Mouse (Mus musculus): ENCODE results near the gene E130208F15Rik. TPM values are rescaled to one million over a fixed set of nuclear protein-coding genes. Genes with fewer than 3 reads are reported as not detected.

The E130208F15Rik gene
- 0.57 TPM for polyA plus RNA-seq (2014; fragmentation: Illumina TruSeq; extraction: RNeasy Lipid Tissue Mini Kit (QIAGEN cat#74804); ENCODE audit: low read depth, low replicate concordance)

DNA sequence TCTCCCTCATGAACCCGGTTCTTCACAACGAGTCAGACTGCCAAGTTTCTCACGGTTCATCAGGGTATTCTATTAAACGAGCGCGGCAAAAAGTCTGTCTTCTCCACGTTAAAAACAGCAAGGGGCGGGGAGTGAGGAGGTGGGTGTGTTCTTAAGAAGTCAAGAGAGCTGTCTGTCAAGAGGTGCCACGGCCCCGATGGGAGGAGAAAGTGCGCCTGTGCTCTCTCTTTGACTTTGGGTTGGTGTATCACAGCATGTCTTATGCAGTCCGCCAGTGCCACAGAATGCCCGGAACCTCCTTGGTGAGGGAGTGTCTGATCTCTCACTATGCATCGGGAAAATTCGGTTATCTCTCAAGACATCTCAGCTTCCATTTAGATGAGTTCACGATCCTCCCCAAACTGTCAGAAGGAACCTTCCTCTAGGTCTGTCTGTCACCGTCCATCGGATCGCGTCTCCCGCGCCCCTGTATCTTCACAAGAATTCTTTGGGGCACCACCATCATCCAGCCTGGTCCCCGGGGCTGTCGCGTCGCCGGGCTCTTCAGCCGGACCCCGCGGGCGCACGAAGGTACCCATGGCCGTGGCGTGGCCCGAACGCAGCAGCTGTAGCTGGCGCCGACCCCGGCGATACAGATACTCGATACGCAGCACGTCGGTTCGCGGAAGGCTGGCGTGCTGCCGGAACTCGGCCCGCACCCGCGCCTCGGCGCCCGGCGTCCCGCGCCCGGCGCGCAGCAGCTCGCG is at the start of gene E130208F15Rik:
E130208F15Rik (plus strand) TSS at position 202 of the 746 bp plus-strand sequence.

DNA sequence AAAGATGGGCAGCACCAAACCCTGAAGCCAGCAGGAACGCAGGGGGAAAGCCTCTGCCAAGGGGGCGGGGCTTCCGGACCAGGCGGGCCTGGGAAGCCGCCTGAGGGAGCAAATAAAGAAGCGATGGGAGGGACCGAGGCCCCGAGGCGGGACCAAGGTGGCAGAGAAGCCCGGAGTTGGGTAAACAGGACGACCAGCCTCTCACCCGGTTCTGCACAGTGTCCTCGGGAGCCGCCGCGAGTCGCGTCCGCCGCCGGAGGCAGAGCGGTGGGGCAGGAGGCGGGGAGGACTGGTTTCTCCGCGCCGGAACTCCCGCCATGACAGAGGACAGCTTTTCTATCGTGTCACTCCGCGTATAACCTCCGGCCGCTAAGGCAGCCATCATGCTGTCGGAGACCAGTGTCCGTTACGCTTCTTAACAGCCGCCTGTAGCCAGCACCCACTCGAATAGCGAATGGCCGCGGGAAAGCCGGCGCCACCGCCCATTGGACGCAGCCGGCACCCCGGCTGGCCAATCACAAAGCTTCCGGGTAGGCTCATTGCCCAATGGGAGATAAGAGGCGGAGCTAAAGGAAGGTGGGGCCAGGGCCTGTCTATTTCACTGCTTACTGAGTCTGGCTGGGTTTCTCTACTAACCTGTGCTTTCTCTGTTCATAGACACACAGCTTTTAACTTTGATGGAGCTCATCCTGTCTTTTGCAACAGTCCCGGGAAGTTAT is 41.4 kb upstream of the E130208F15Rik start, which contains the start of the genes Thap8 and Wdr62:
Thap8 (plus strand) TSS at position 144 of the 719 bp plus-strand sequence.
Wdr62 (minus strand) TSS at position 469 of the 719 bp plus-strand sequence.

DNA sequence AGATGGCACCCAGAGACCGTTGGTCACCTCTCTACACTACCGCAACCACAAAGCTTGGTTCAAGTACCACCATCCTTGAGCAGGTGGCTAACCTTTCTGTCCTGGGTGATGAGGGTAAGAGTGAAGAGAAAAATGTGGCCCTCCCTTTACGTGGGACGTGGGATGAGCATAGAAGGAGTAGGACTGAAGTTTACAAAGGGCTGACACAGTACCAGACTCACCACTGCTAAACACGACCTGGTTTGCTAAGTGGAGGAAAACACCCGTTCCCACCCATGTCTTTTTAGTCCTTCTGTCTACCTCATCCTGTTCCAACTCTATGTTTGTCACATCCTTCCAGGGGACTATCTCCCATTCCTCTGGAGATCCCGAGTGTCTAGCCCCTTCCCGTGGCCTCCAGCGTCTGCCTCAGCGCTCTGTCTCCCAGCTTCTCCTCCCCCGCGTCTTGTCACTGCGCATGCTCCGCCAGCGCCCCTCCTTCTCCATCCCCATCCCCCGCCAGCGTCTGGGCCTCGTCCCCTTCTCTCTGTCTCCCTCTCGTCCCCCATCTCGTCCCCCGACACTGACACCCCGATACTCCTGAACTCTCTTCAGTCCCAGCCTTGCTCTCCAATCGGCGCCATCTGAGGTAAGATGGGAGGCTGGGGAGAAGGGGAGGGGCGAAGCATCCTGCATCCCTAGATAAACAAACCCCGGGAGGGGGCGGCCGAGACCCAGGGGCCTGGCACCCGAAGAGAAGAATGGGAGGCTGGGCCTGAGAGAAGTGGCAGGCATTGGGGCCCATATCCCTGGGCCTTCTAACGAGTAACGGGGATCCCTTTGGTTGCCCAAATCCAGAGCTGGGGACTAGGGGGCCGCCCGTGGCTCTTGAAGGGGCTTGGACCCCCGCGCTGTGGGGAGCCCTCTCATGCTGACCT is 30.1 kb upstream of the E130208F15Rik start, which contains the start of gene Clip3:
Clip3 (plus strand) TSS at position 514 of the 917 bp plus-strand sequence.

DNA sequence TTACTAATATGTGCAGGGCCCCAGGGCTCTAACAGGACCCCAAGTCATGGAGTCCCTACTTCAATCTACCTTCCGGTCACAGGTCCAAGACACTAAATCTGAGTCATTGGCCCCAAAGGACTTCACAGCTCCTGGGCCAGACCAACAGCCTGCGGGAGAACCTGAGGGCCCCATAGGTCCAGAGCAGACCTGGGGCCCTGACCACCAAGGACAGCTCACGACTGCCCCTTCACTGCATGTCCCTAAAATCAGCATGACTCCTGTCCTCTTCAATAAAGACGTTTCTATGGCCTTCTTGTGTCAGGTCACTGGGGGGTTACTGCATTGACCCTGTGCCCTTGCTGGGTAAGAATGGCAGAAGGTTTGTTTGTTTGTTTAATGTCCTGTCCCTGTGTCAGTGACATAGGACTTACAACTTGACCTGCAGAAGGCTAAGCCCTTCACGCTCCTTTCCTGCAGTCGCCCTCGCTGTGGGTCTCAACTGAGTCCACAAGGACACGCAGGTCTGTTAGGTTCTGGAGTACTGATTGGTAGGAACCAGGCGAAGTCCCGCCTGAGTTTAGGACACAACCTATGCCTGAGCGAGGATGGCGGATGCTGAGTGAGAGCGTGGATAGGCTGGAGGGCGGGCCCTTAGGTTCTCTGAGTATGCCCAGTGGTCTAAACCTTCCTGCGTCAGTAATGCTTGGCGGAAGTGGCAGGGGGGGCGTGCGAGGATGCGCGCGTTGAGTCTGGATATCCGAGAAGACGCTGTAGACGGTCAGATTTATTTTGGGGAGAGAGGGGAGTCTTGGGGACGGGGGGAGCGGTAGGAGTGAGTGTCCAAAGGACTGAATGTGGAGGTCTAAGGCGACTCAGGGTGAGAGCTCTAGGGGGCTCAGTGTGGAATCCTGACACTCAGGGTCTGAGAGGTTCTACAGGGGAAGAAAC is 13.2 kb upstream of the E130208F15Rik start, which contains the start of gene Alkbh6:
Alkbh6 (plus strand) TSS at position 642 of the 930 bp plus-strand sequence.

DNA sequence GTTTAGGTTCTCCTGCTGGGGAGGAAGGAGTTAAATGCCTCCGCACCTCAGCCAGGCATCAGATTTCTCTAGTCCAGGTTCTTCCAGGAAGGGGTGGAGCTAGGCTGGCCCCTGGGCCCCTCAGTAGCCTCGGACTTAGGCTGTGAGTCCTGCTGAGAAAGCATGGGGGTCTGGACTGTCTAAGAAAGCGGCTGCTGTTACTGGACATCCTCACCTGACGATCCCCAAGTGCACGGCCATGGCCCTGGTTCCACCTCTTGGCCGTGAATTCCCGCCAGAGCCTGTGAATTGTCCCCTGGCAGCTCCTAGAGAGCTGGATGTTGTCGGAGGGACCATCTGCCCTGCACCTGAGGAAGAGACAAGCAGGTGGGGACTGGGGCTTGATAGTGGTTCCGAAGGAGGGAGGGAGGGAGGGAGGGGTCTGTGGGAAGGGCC is 6.8 kb upstream of the E130208F15Rik start, which contains the start of gene Syne4:
Syne4 (plus strand) TSS at position 87 of the 435 bp plus-strand sequence.

DNA sequence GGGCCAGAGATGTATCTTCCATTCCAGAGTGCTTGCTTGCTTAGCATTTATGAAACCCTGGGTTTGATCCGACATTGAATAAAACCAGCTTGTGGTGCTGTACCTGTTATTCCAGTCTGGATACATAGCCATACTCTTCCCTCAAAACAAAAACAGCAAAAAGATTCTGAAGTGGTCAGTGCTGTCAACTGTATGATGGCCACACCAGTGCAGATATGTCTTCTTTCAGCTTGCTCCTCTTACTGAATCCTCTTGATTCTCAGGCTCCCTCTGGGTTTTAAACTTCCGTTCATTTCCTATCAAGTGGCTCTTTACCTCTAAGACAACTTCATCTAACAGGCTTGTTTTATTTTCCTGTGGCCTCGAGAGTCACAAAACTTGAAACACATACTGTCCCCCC is 2.3 kb downstream of the E130208F15Rik start, which contains the start of gene Sdhaf1:
Sdhaf1 (minus strand) TSS at position 101 of the 400 bp plus-strand sequence.

DNA sequence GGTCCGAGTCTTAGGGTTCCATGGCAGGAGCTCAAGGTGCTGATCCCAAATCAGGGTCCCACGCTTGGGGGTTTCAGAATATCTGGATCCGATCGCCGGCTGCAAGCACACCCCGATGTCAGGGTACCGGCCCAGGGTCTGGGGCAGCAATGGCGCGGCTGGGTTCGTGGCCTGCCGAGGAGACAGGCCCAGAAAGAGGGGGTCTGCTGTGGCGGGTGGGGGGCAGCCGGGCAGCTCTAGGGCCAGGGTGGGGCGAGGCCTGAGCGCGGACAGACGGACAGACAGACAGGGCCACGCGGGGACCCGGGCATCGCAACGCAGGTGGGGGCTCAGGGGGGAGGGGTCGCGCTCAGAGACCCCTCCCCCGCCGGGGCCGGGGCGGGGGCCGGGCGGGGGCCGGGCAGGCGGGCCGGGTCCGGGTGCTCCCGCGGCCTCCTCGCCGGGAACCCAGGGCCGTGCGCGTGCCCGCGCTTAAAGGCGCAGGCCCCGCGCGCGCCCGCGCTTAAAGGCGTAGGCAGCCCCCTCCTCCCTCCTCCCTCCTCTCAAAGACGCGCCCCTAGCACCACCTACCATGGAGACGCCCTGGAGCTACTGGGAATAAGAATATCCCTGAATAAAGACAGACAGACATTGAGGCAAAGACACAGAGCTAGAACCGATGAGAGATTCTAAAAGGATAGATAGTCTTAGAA is 41.3 kb downstream of the E130208F15Rik start, which contains the start of gene Lrfn3:
Lrfn3 (minus strand) TSS at position 121 of the 692 bp plus-strand sequence.

Other genes starting within 250 kb of the E130208F15Rik start
- 2.5 TPM for gene Zfp82, start 248.8 kb upstream of the E130208F15Rik start, polyA plus RNA-seq (2014; fragmentation: Illumina TruSeq; extraction: RNeasy Lipid Tissue Mini Kit (QIAGEN cat#74804); ENCODE audit: low read depth, low replicate concordance)
- gene Gm26920, start 231.3 kb upstream of the E130208F15Rik start, polyA plus RNA-seq (2014; fragmentation: Illumina TruSeq; extraction: RNeasy Lipid Tissue Mini Kit (QIAGEN cat#74804); ENCODE audit: low read depth, low replicate concordance) = 0.41 TPM
- gene Zfp566, start 231.2 kb upstream of the E130208F15Rik start, polyA plus RNA-seq (2014; fragmentation: Illumina TruSeq; extraction: RNeasy Lipid Tissue Mini Kit (QIAGEN cat#74804); ENCODE audit: low read depth, low replicate concordance) = 1.9 TPM
- 31.7 TPM for gene Zfp260, start 227.0 kb upstream of the E130208F15Rik start, polyA plus RNA-seq (2014; fragmentation: Illumina TruSeq; extraction: RNeasy Lipid Tissue Mini Kit (QIAGEN cat#74804); ENCODE audit: low read depth, low replicate concordance)
- 11.5 TPM for gene Zfp382, start 199.8 kb upstream of the E130208F15Rik start, polyA plus RNA-seq (2014; fragmentation: Illumina TruSeq; extraction: RNeasy Lipid Tissue Mini Kit (QIAGEN cat#74804); ENCODE audit: low read depth, low replicate concordance)
- 13.3 TPM for gene Zfp146, start 152.0 kb upstream of the E130208F15Rik start, polyA plus RNA-seq (2014; fragmentation: Illumina TruSeq; extraction: RNeasy Lipid Tissue Mini Kit (QIAGEN cat#74804); ENCODE audit: low read depth, low replicate concordance)
- 0.74 TPM for gene Cox7a1, start 137.6 kb upstream of the E130208F15Rik start, polyA plus RNA-seq (2014; fragmentation: Illumina TruSeq; extraction: RNeasy Lipid Tissue Mini Kit (QIAGEN cat#74804); ENCODE audit: low read depth, low replicate concordance)
- gene Capns1, start 122.9 kb upstream of the E130208F15Rik start, polyA plus RNA-seq (2014; fragmentation: Illumina TruSeq; extraction: RNeasy Lipid Tissue Mini Kit (QIAGEN cat#74804); ENCODE audit: low read depth, low replicate concordance) = 117 TPM
- 3.9 TPM for gene Polr2i, start 89.8 kb upstream of the E130208F15Rik start, polyA plus RNA-seq (2014; fragmentation: Illumina TruSeq; extraction: RNeasy Lipid Tissue Mini Kit (QIAGEN cat#74804); ENCODE audit: low read depth, low replicate concordance)
- 8.5 TPM for gene Tbcb, start 89.5 kb upstream of the E130208F15Rik start, polyA plus RNA-seq (2014; fragmentation: Illumina TruSeq; extraction: RNeasy Lipid Tissue Mini Kit (QIAGEN cat#74804); ENCODE audit: low read depth, low replicate concordance)
- not detected for gene Ovol3, start 86.0 kb upstream of the E130208F15Rik start, polyA plus RNA-seq (2014; fragmentation: Illumina TruSeq; extraction: RNeasy Lipid Tissue Mini Kit (QIAGEN cat#74804); ENCODE audit: low read depth, low replicate concordance)
- 0.63 TPM for gene Thap8, start 41.6 kb upstream of the E130208F15Rik start, polyA plus RNA-seq (2014; fragmentation: Illumina TruSeq; extraction: RNeasy Lipid Tissue Mini Kit (QIAGEN cat#74804); ENCODE audit: low read depth, low replicate concordance)
- 22.5 TPM for gene Wdr62, start 41.3 kb upstream of the E130208F15Rik start, polyA plus RNA-seq (2014; fragmentation: Illumina TruSeq; extraction: RNeasy Lipid Tissue Mini Kit (QIAGEN cat#74804); ENCODE audit: low read depth, low replicate concordance)
- gene Clip3, start 30.0 kb upstream of the E130208F15Rik start, polyA plus RNA-seq (2014; fragmentation: Illumina TruSeq; extraction: RNeasy Lipid Tissue Mini Kit (QIAGEN cat#74804); ENCODE audit: low read depth, low replicate concordance) = 9.1 TPM
- 1.8 TPM for gene Alkbh6, start 13.0 kb upstream of the E130208F15Rik start, polyA plus RNA-seq (2014; fragmentation: Illumina TruSeq; extraction: RNeasy Lipid Tissue Mini Kit (QIAGEN cat#74804); ENCODE audit: low read depth, low replicate concordance)
- gene Syne4, start 6.9 kb upstream of the E130208F15Rik start, polyA plus RNA-seq (2014; fragmentation: Illumina TruSeq; extraction: RNeasy Lipid Tissue Mini Kit (QIAGEN cat#74804); ENCODE audit: low read depth, low replicate concordance) = 0.78 TPM
- gene Sdhaf1, start 2.2 kb downstream of the E130208F15Rik start, polyA plus RNA-seq (2014; fragmentation: Illumina TruSeq; extraction: RNeasy Lipid Tissue Mini Kit (QIAGEN cat#74804); ENCODE audit: low read depth, low replicate concordance) = 2.2 TPM
- not detected for gene Lrfn3, start 41.0 kb downstream of the E130208F15Rik start, polyA plus RNA-seq (2014; fragmentation: Illumina TruSeq; extraction: RNeasy Lipid Tissue Mini Kit (QIAGEN cat#74804); ENCODE audit: low read depth, low replicate concordance)
- not detected for gene Tyrobp, start 92.0 kb downstream of the E130208F15Rik start, polyA plus RNA-seq (2014; fragmentation: Illumina TruSeq; extraction: RNeasy Lipid Tissue Mini Kit (QIAGEN cat#74804); ENCODE audit: low read depth, low replicate concordance)
- gene Hcst, start 98.1 kb downstream of the E130208F15Rik start, polyA plus RNA-seq (2014; fragmentation: Illumina TruSeq; extraction: RNeasy Lipid Tissue Mini Kit (QIAGEN cat#74804); ENCODE audit: low read depth, low replicate concordance) = not detected
- gene Nfkbid, start 100.0 kb downstream of the E130208F15Rik start, polyA plus RNA-seq (2014; fragmentation: Illumina TruSeq; extraction: RNeasy Lipid Tissue Mini Kit (QIAGEN cat#74804); ENCODE audit: low read depth, low replicate concordance) = 0.10 TPM
- 1.3 TPM for gene Aplp1, start 123.8 kb downstream of the E130208F15Rik start, polyA plus RNA-seq (2014; fragmentation: Illumina TruSeq; extraction: RNeasy Lipid Tissue Mini Kit (QIAGEN cat#74804); ENCODE audit: low read depth, low replicate concordance)
- not detected for gene Kirrel2, start 135.9 kb downstream of the E130208F15Rik start, polyA plus RNA-seq (2014; fragmentation: Illumina TruSeq; extraction: RNeasy Lipid Tissue Mini Kit (QIAGEN cat#74804); ENCODE audit: low read depth, low replicate concordance)
- gene Nphs1, start 136.6 kb downstream of the E130208F15Rik start, polyA plus RNA-seq (2014; fragmentation: Illumina TruSeq; extraction: RNeasy Lipid Tissue Mini Kit (QIAGEN cat#74804); ENCODE audit: low read depth, low replicate concordance) = 0.07 TPM
- gene Prodh2, start 171.9 kb downstream of the E130208F15Rik start, polyA plus RNA-seq (2014; fragmentation: Illumina TruSeq; extraction: RNeasy Lipid Tissue Mini Kit (QIAGEN cat#74804); ENCODE audit: low read depth, low replicate concordance) = not detected
- gene Arhgap33, start 213.3 kb downstream of the E130208F15Rik start, polyA plus RNA-seq (2014; fragmentation: Illumina TruSeq; extraction: RNeasy Lipid Tissue Mini Kit (QIAGEN cat#74804); ENCODE audit: low read depth, low replicate concordance) = 4.2 TPM
- 35.8 TPM for gene Hspb6, start 230.4 kb downstream of the E130208F15Rik start, polyA plus RNA-seq (2014; fragmentation: Illumina TruSeq; extraction: RNeasy Lipid Tissue Mini Kit (QIAGEN cat#74804); ENCODE audit: low read depth, low replicate concordance)
- 5.3 TPM for gene Proser3, start 230.6 kb downstream of the E130208F15Rik start, polyA plus RNA-seq (2014; fragmentation: Illumina TruSeq; extraction: RNeasy Lipid Tissue Mini Kit (QIAGEN cat#74804); ENCODE audit: low read depth, low replicate concordance)
- 9.7 TPM for gene Lin37, start 238.1 kb downstream of the E130208F15Rik start, polyA plus RNA-seq (2014; fragmentation: Illumina TruSeq; extraction: RNeasy Lipid Tissue Mini Kit (QIAGEN cat#74804); ENCODE audit: low read depth, low replicate concordance)
- gene U2af1l4, start 241.6 kb downstream of the E130208F15Rik start, polyA plus RNA-seq (2014; fragmentation: Illumina TruSeq; extraction: RNeasy Lipid Tissue Mini Kit (QIAGEN cat#74804); ENCODE audit: low read depth, low replicate concordance) = 13.3 TPM
- 0.97 TPM for gene Gm49396, start 241.6 kb downstream of the E130208F15Rik start, polyA plus RNA-seq (2014; fragmentation: Illumina TruSeq; extraction: RNeasy Lipid Tissue Mini Kit (QIAGEN cat#74804); ENCODE audit: low read depth, low replicate concordance)
- 22.6 TPM for gene Psenen, start 241.9 kb downstream of the E130208F15Rik start, polyA plus RNA-seq (2014; fragmentation: Illumina TruSeq; extraction: RNeasy Lipid Tissue Mini Kit (QIAGEN cat#74804); ENCODE audit: low read depth, low replicate concordance)
- gene Igflr1, start 243.7 kb downstream of the E130208F15Rik start, polyA plus RNA-seq (2014; fragmentation: Illumina TruSeq; extraction: RNeasy Lipid Tissue Mini Kit (QIAGEN cat#74804); ENCODE audit: low read depth, low replicate concordance) = not detected